Mouse (Mus musculus) midbrain, embryonic 14.5 days (tissue): ENCODE measurements around the gene Hccs. TPM values are rescaled to one million over a fixed set of nuclear protein-coding genes. Genes with fewer than 3 reads are reported as not detected.

Source experiments
- ATAC-seq: fragments of 200-750 bp; cut with Nextera tagmentation; 2 replicates; pipeline ENCODE4 v1.8.0; 2017; ENCODE audit warnings: moderate number of reproducible peaks, moderate library complexity; ENCODE audit not compliant: low FRiP score, low TSS enrichment
- DNase-seq: peaks from one replicate; pipeline ENCODE4 v3.0.0-alpha.2; 2015
- H3K27ac ChIP-seq: fragments of 300-500 bp; sonication (generic); replicated peaks from 2 replicates; pipeline ENCODE4 v1.5.1; 2014; ENCODE audit warnings: mild to moderate bottlenecking, low read depth, low read length, moderate library complexity
- H3K27me3 ChIP-seq: fragments of 300-500 bp; sonication (generic); 2 replicates; pipeline ENCODE4 v1.6.1; 2014; ENCODE audit warnings: low read length, control low read depth, mixed read lengths; ENCODE audit not compliant: control insufficient read depth, insufficient read depth
- H3K36me3 ChIP-seq: fragments of 300-500 bp; sonication (generic); 2 replicates; pipeline ENCODE4 v1.6.1; 2014; ENCODE audit warnings: low read length, control low read depth; ENCODE audit not compliant: control insufficient read depth, insufficient read depth
- H3K4me1 ChIP-seq: fragments of 300-500 bp; sonication (generic); 2 replicates; pipeline ENCODE4 v1.6.1; 2014; ENCODE audit warnings: mild to moderate bottlenecking, antibody characterized with exemption, low read length, control low read depth; ENCODE audit not compliant: control insufficient read depth, insufficient read depth
- H3K4me2 ChIP-seq: fragments of 300-500 bp; sonication (generic); 2 replicates; pipeline ENCODE4 v1.6.1; 2014; ENCODE audit warnings: mild to moderate bottlenecking, low read length, moderate library complexity
- H3K4me3 ChIP-seq: fragments of 300-500 bp; sonication (generic); replicated peaks from 2 replicates; pipeline ENCODE4 v1.5.1; 2014; ENCODE audit warnings: low read depth, low read length
- H3K9ac ChIP-seq: fragments of 300-500 bp; sonication (generic); replicated peaks from 2 replicates; pipeline ENCODE4 v1.6.1; 2014; ENCODE audit warnings: mild to moderate bottlenecking, low read length, moderate library complexity
- H3K9me3 ChIP-seq: fragments of 300-500 bp; sonication (generic); 2 replicates; pipeline ENCODE4 v1.6.1; 2016; ENCODE audit warnings: low read length, control low read depth, mixed read lengths; ENCODE audit not compliant: control insufficient read depth
- WGBS: fragments of 180-500 bp; shearing (Covaris S2); extraction: QIAGEN DNeasy Blood & Tissue Kit; methylation state at CpG from one replicate; pipeline ENCODE4 v1.1.7; 2014; 5-methylcytosine and 5-hydroxymethylcytosine counted together
- polyA plus RNA-seq: library from polyadenylated mRNA; unstranded; fragments of >200 nt; fragmentation: Nextera tagmentation; extraction: Ambion mirVana; gene quantifications from 2 replicates; pipeline ENCODE4 v1.2.1, GENCODE M21; 2014

The Hccs gene
- polyA plus RNA-seq, 1 experiment from 2014 or later = 44.7 TPM

DNA sequence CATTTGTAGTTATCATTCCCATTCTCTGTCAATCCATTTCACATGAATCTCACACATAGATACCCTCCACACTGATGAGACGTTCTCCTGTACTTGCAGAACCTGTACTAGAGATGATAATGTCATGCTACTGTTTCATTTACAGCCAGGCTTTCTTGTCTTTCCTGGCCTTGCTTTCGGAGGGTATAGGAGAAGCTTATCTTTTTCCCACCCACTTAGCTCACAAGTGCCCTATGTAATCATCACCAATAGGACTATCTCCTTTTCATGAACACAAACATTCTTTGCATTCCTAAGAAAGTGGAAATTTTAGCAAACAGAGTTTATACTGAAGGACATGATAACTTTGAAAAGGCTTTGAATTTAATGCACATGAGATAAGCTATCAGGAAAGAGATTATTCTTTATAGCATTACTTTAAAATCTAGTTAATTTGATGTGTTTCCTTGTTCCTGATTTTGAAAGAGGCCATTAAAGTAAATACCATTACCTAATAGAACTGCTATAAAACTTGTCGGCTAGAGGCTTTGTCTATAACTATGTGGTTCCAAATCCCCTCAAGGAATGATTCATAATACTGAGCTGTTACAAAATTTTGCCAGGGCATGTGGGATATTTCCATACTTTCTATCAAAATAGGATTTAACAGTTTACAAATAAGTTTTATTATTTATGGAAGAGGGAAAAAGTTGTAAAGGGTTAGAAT, 97.7 kb downstream of the Hccs start:
- whole genome bisulfite sequencing = 75% methylated on average over 3 of the region's 3 CpGs
- H3K27ac ChIP-seq = no peak overlapping the region
- H3K4me2 ChIP-seq = no peak overlapping the region
- no peak for ATAC-seq
- no peak for DNase-seq
- H3K9me3 ChIP-seq = no peaks in the 10 kb centered on the region
- no peaks in the 10 kb centered on the region; the same call in 1 of the 2 replicates for H3K27me3 ChIP-seq
- H3K4me3 ChIP-seq = no peak overlapping the region
- no peaks in the 10 kb centered on the region for H3K36me3 ChIP-seq
- no peaks in the 10 kb centered on the region for H3K4me1 ChIP-seq
- no peak overlapping the region for H3K9ac ChIP-seq

DNA sequence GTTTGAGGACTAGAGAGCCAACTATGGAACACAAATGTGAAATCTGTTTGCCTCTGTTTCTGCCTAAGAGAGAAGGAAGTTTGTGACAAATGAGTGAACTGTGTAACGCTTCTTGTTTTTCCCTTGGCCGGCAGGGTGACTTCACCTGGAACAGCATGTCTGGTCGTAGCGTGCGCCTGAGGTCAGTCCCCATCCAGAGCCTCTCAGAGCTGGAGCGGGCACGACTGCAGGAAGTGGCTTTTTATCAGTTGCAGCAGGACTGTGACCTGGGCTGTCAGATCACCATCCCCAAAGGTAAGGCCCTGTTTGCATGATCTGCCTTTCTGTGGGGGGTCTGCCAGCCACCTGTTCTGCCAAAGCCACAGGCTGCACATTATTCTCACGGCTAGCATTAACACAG, 100.1 kb downstream of the Hccs start:
- H3K9me3 ChIP-seq = no peaks in the 10 kb centered on the region
- WGBS = 76% methylated on average over 8 of the region's 8 CpGs
- H3K27me3 ChIP-seq = no peaks in the 10 kb centered on the region; the same call in 1 of the 2 replicates
- H3K9ac ChIP-seq = no peak overlapping the region
- H3K27ac ChIP-seq = no peak overlapping the region
- H3K36me3 ChIP-seq = no peaks in the 10 kb centered on the region
- H3K4me3 ChIP-seq = no peak overlapping the region
- H3K4me2 ChIP-seq = no peak overlapping the region
- ATAC-seq (no peak), DNase-seq (no peak)
- no peaks in the 10 kb centered on the region for H3K4me1 ChIP-seq

DNA sequence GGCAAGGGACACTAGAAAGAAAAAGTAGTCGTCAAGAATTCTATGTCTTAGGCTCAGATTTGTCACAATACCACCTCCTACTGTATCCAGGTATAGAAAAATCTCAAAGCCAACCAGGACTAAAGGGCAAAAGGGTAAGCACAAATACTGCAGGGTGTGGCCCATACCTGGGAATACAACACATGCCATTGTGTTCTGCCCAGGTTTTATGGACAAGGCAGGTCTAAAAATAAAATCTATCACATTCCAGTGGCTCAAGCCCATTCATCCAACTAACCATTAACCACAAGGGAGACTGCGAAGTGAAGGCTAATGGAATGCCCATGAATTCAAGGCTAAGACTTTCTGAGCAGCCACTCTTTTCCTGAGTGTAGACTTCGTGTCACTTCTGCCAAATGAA, 110.2 kb downstream of the Hccs start:
- Histone ChIP-seq H3K9ac (no peak overlapping the region), H3K36me3 (no peaks in the 10 kb centered on the region), H3K9me3 (no peaks in the 10 kb centered on the region), H3K27ac (no peak overlapping the region), H3K4me1 (no peaks in the 10 kb centered on the region), H3K27me3 (peaks cover 4% of the 10 kb centered on the region; the same call in 1 of the 2 replicates), H3K4me3 (no peak overlapping the region), H3K4me2 (no peak overlapping the region)
- DNase-seq = no peak
- no peak for ATAC-seq
- WGBS = 76% methylated on average over 3 of the region's 3 CpGs

Other genes with a start within 250 kb of the Hccs start
- gene Amelx, start 133.2 kb downstream of the Hccs start, polyA plus RNA-seq = not detected in 2 replicates